In the genomic region with DNA sequence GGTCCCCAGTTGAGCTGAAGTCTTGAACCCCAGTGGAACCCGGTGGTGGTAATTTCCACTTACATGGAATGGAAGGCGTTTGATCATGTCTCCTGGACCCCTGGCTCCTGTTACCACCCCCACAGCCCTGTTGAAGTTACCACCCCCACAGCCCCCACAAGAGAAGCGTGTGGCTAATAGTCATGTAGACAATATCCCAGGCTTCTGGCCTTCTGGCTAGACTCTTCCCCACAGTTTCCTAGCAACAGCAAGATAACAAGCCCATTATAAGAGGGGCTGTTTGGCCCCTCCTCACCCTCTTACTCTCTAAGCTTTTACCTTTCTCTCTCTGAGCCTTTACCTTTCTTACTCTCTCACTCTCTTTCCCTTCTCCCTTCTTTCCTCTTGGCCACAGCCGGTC, we compare ENCODE assay signal across 11 mouse cellular contexts.
DNase-seq lines count a peak whose midpoint lies in the region; ATAC-seq lines count a peak whose summit lies in the region.
"Had no signal": no experiment of that assay in that cellular context is flagged by ENCODE, and none has a peak within 500 bp of the region (broad histone marks: within the 10 kb centered on the region; RNA-seq: fewer than 3 reads in every experiment).

No protein-coding gene starts in this region.

- no peaks in the 10 kb centered on the region for H3K27me3 ChIP-seq in intestine, embryonic 14.5 days (replicated peaks; ENCODE audit: control insufficient read depth, insufficient read depth, low read length)
- no peaks in the 10 kb centered on the region for H3K27me3 ChIP-seq in intestine, embryonic 16.5 days (replicated peaks; ENCODE audit: control insufficient read depth, insufficient read depth, low read length)
- H3K27me3 ChIP-seq in embryonic facial prominence, embryonic 10.5 days (replicated peaks; ENCODE audit: low read depth, poor library complexity, severe bottlenecking) = no peaks in the 10 kb centered on the region
- H3K27me3 ChIP-seq in hindbrain, embryonic 11.5 days (ENCODE audit: control insufficient read depth, insufficient read depth, low read length) = no peaks in the 10 kb centered on the region
- H3K27me3 ChIP-seq in midbrain, embryonic 15.5 days (replicated peaks) = no peaks in the 10 kb centered on the region
- H3K27me3 ChIP-seq: stomach, embryonic 15.5 days had no signal

- no peak overlapping the region for H3K9ac ChIP-seq in intestine, embryonic 14.5 days (ENCODE audit: low read length)
- no peak overlapping the region for H3K9ac ChIP-seq in intestine, embryonic 16.5 days (ENCODE audit: low read depth, low read length)
- no peak overlapping the region for H3K9ac ChIP-seq in hindbrain, embryonic 11.5 days (ENCODE audit: low read depth, low read length)
- H3K9ac ChIP-seq in midbrain, embryonic 15.5 days = no peak overlapping the region
- H3K9ac ChIP-seq: liver, embryonic 14.5 days; stomach, embryonic 15.5 days had no signal

- no peak overlapping the region for H3K4me2 ChIP-seq in intestine, embryonic 14.5 days (ENCODE audit: low read length)
- H3K4me2 ChIP-seq in intestine, embryonic 16.5 days (ENCODE audit: low read depth, low read length) = no peak overlapping the region
- no peak overlapping the region for H3K4me2 ChIP-seq in hindbrain, embryonic 11.5 days (replicated peaks; ENCODE audit: low read depth, low read length)
- H3K4me2 ChIP-seq in midbrain, embryonic 15.5 days = no peak overlapping the region
- H3K4me2 ChIP-seq: stomach, embryonic 15.5 days had no signal

- peak overlapping the region; percentile 57; the same call in 1 of the 2 replicates for H3K27ac ChIP-seq in intestine, embryonic 14.5 days (ENCODE audit: low read depth)
- no peak overlapping the region for H3K27ac ChIP-seq in intestine, embryonic 16.5 days (ENCODE audit: low read length)
- peak overlapping the region; percentile 44 for H3K27ac ChIP-seq in embryonic facial prominence, embryonic 10.5 days (replicated peaks)
- H3K27ac ChIP-seq in hindbrain, embryonic 11.5 days (ENCODE audit: low read depth, low read length) = peak overlapping the region; percentile 65; the same call in 1 of the 2 replicates
- peak overlapping the region; percentile 74 for H3K27ac ChIP-seq in midbrain, embryonic 15.5 days
- H3K27ac ChIP-seq: liver, embryonic 14.5 days had no signal

- peaks cover 26% of the 10 kb centered on the region for H3K36me3 ChIP-seq in intestine, embryonic 14.5 days (ENCODE audit: control insufficient read depth, insufficient read depth, low read length)
- peaks cover 11% of the 10 kb centered on the region; the same call in 1 of the 2 replicates for H3K36me3 ChIP-seq in intestine, embryonic 16.5 days (ENCODE audit: control insufficient read depth, insufficient read depth, low read length)
- peaks cover 63% of the 10 kb centered on the region for H3K36me3 ChIP-seq in embryonic facial prominence, embryonic 10.5 days (replicated peaks)
- peaks cover 14% of the 10 kb centered on the region for H3K36me3 ChIP-seq in hindbrain, embryonic 11.5 days (ENCODE audit: control insufficient read depth, insufficient read depth, low read length)
- H3K36me3 ChIP-seq in midbrain, embryonic 15.5 days (replicated peaks) = peaks cover 26% of the 10 kb centered on the region

- no peak for DNase-seq in intestine, embryonic 14.5 days (ENCODE audit: low spot score)
- DNase-seq in embryonic facial prominence, embryonic 10.5 days (ENCODE audit: low spot score) = no peak
- DNase-seq in hindbrain, embryonic 11.5 days (ENCODE audit: low spot score) = no peak
- DNase-seq in T-cell, adult 2 months (ENCODE audit: low spot score) = no peak
- no peak for DNase-seq in right cerebral cortex, adult 2 months (ENCODE audit: low spot score in 2 of 2)
- DNase-seq in cerebellum, postnatal 25 days = no peak

- H3K4me3 ChIP-seq in intestine, embryonic 14.5 days (ENCODE audit: low read depth, low read length) = no peak overlapping the region
- no peak overlapping the region for H3K4me3 ChIP-seq in intestine, embryonic 16.5 days (ENCODE audit: low read length)
- H3K4me3 ChIP-seq in embryonic facial prominence, embryonic 10.5 days = no peak overlapping the region
- H3K4me3 ChIP-seq in hindbrain, embryonic 11.5 days (ENCODE audit: low read depth, low read length) = no peak overlapping the region
- no peak overlapping the region for H3K4me3 ChIP-seq in midbrain, embryonic 15.5 days
- H3K4me3 ChIP-seq: megakaryocyte, embryonic 14.5 days; stomach, embryonic 15.5 days had no signal

- H3K9me3 ChIP-seq in intestine, embryonic 14.5 days (ENCODE audit: control insufficient read depth, low read length) = no peaks in the 10 kb centered on the region
- H3K9me3 ChIP-seq in intestine, embryonic 16.5 days (ENCODE audit: control insufficient read depth, low read length) = no peaks in the 10 kb centered on the region
- H3K9me3 ChIP-seq in embryonic facial prominence, embryonic 10.5 days = no peaks in the 10 kb centered on the region
- no peaks in the 10 kb centered on the region for H3K9me3 ChIP-seq in hindbrain, embryonic 11.5 days (ENCODE audit: control insufficient read depth, low read length)
- no peaks in the 10 kb centered on the region for H3K9me3 ChIP-seq in midbrain, embryonic 15.5 days
- H3K9me3 ChIP-seq: stomach, embryonic 15.5 days had no signal

- peaks cover 25% of the 10 kb centered on the region for H3K4me1 ChIP-seq in intestine, embryonic 14.5 days (replicated peaks; ENCODE audit: control insufficient read depth, insufficient read depth, low read length)
- peaks cover 9% of the 10 kb centered on the region for H3K4me1 ChIP-seq in intestine, embryonic 16.5 days (ENCODE audit: control insufficient read depth, insufficient read depth, low read length)
- H3K4me1 ChIP-seq in embryonic facial prominence, embryonic 10.5 days = peaks cover 39% of the 10 kb centered on the region
- H3K4me1 ChIP-seq in hindbrain, embryonic 11.5 days (replicated peaks; ENCODE audit: control insufficient read depth, insufficient read depth, low read length) = no peaks in the 10 kb centered on the region; the same call in 1 of the 2 replicates
- peaks cover 40% of the 10 kb centered on the region for H3K4me1 ChIP-seq in midbrain, embryonic 15.5 days

- ATAC-seq in intestine, embryonic 14.5 days (replicated peaks; ENCODE audit: low FRiP score, low TSS enrichment, low read depth) = no peak
- ATAC-seq in intestine, embryonic 16.5 days = no peak
- ATAC-seq in hindbrain, embryonic 11.5 days (ENCODE audit: low FRiP score) = peak; percentile 16; the same call in 1 of the 2 replicates
- 0 out of 2 replicates have a peak, but pooled peaks have one; percentile 15 for ATAC-seq in midbrain, embryonic 15.5 days (replicated peaks)

- 53% methylated on average over 4 of the region's 4 CpGs for WGBS in intestine, embryonic 14.5 days
- 51% methylated on average over 4 of the region's 4 CpGs for whole genome bisulfite sequencing in intestine, embryonic 16.5 days
- 74% methylated on average over 4 of the region's 4 CpGs for WGBS in embryonic facial prominence, embryonic 10.5 days
- 68% methylated on average over 4 of the region's 4 CpGs for WGBS in hindbrain, embryonic 11.5 days
- 41% methylated on average over 4 of the region's 4 CpGs for WGBS in midbrain, embryonic 15.5 days

Comparison
In these comparisons a context has a peak if more than half of its experiments do, and no peak if none do; other contexts are left out.
1. ATAC-seq: peak in hindbrain, embryonic 11.5 days (single experiment) and midbrain, embryonic 15.5 days (single experiment); none in intestine, embryonic 14.5 days (single experiment) and intestine, embryonic 16.5 days (single experiment).